Mouse (Mus musculus) E14TG2a.4 (cell line): ENCODE measurements around the gene Acot8.

Experiments
- H3K27me3 ChIP-seq: 2 replicates; pipeline ENCODE4 v1.6.1; 2014; ENCODE audit warnings: low read length, control low read depth; ENCODE audit not compliant: insufficient read depth
- H3K36me3 ChIP-seq: 2 replicates; pipeline ENCODE4 v1.6.1; 2014; ENCODE audit warnings: low read length, control low read depth; ENCODE audit not compliant: insufficient read depth
- H3K4me1 ChIP-seq: replicated peaks from 2 replicates; pipeline ENCODE4 v1.6.1; 2014; ENCODE audit warnings: low read depth, low read length, control low read depth
- H3K4me3 ChIP-seq: replicated peaks from 2 replicates; pipeline ENCODE4 v1.5.1; 2014; ENCODE audit warnings: mild to moderate bottlenecking, low read length
- H3K9me3 ChIP-seq: 2 replicates; pipeline ENCODE4 v1.6.1; 2014; ENCODE audit warnings: low read length, control low read depth
- CTCF ChIP-seq: conservative IDR thresholded peaks from 2 replicates; pipeline ENCODE4 v1.5.1; 2014; ENCODE audit warnings: low read length
- NANOG ChIP-seq: IDR thresholded peaks from 2 replicates; pipeline ENCODE4 v1.6.1; 2014; ENCODE audit warnings: borderline replicate concordance, low read length, mixed read lengths
- POU5F1 ChIP-seq: IDR thresholded peaks from 2 replicates; pipeline ENCODE4 v1.6.1; 2014; ENCODE audit warnings: low read length, borderline replicate concordance

Gene Acot8

GRCm38 (mm10) chr2:164822636-164823165, 18.0 kb upstream of the Acot8 start, which contains the start of gene Zswim1:
Gene Zswim1 (plus strand): TSS chr2:164822686.
- peaks cover 89% of the 10 kb centered on the region for H3K4me1 ChIP-seq
- peaks cover 68% of the 10 kb centered on the region for H3K36me3 ChIP-seq
- peak within 1 kb of the TSS; percentile 93 for H3K4me3 ChIP-seq
- H3K9me3 ChIP-seq, result no peaks in the 10 kb centered on the region
- no peaks in the 10 kb centered on the region for H3K27me3 ChIP-seq
- TF ChIP-seq POU5F1, result no peak
- TF ChIP-seq NANOG, result no peak
- no peak for TF ChIP-seq CTCF

GRCm38 (mm10) chr2:164821060-164821459, 16.4 kb upstream of the Acot8 start:
- Histone ChIP-seq H3K9me3 (no peaks in the 10 kb centered on the region), H3K27me3 (no peaks in the 10 kb centered on the region), H3K4me1 (peaks cover 89% of the 10 kb centered on the region), H3K4me3 (peak overlapping the region; percentile 93), H3K36me3 (peaks cover 51% of the 10 kb centered on the region)
- TF ChIP-seq CTCF (no peak), POU5F1 (no peak), NANOG (no peak)

- TF ChIP-seq POU5F1 (no peak), NANOG (no peak), CTCF (no peak)
- Histone ChIP-seq H3K36me3 (peaks cover 58% of the 10 kb centered on the region), H3K4me3 (peak overlapping the region; percentile 18; the same call in 1 of the 2 replicates), H3K4me1 (peaks cover 89% of the 10 kb centered on the region), H3K9me3 (no peaks in the 10 kb centered on the region), H3K27me3 (no peaks in the 10 kb centered on the region)
Observed at GRCm38 (mm10) chr2:164817703-164818102, 13.0 kb upstream of the Acot8 start.

- peaks cover 63% of the 10 kb centered on the region for H3K36me3 ChIP-seq
- no peaks in the 10 kb centered on the region for H3K9me3 ChIP-seq
- H3K4me3 ChIP-seq, result peak overlapping the region; percentile 18; the same call in 1 of the 2 replicates
- no peaks in the 10 kb centered on the region for H3K27me3 ChIP-seq
- peaks cover 86% of the 10 kb centered on the region for H3K4me1 ChIP-seq
- TF ChIP-seq NANOG, result no peak
- TF ChIP-seq POU5F1, result no peak
- no peak for TF ChIP-seq CTCF
Observed at GRCm38 (mm10) chr2:164817206-164817605, 12.5 kb upstream of the Acot8 start.

GRCm38 (mm10) chr2:164815821-164816220, 11.1 kb upstream of the Acot8 start:
- no peaks in the 10 kb centered on the region for H3K27me3 ChIP-seq
- peaks cover 72% of the 10 kb centered on the region for H3K4me1 ChIP-seq
- H3K36me3 ChIP-seq, result peaks cover 61% of the 10 kb centered on the region
- TF ChIP-seq POU5F1, result no peak
- TF ChIP-seq NANOG, result no peak
- TF ChIP-seq CTCF, result no peak
- H3K9me3 ChIP-seq, result no peaks in the 10 kb centered on the region
- H3K4me3 ChIP-seq, result no peak overlapping the region

- H3K4me1 ChIP-seq, result peaks cover 67% of the 10 kb centered on the region
- no peaks in the 10 kb centered on the region for H3K9me3 ChIP-seq
- peaks cover 61% of the 10 kb centered on the region for H3K36me3 ChIP-seq
- TF ChIP-seq NANOG (no peak), POU5F1 (no peak), CTCF (no peak)
- no peaks in the 10 kb centered on the region for H3K27me3 ChIP-seq
- no peak overlapping the region for H3K4me3 ChIP-seq
Observed at GRCm38 (mm10) chr2:164815348-164815747, 10.7 kb upstream of the Acot8 start.

GRCm38 (mm10) chr2:164813557-164813956, 8.9 kb upstream of the Acot8 start:
- H3K27me3 ChIP-seq, result no peaks in the 10 kb centered on the region
- no peaks in the 10 kb centered on the region for H3K9me3 ChIP-seq
- peaks cover 62% of the 10 kb centered on the region for H3K36me3 ChIP-seq
- no peak for TF ChIP-seq POU5F1
- TF ChIP-seq NANOG, result no peak
- TF ChIP-seq CTCF, result no peak
- H3K4me1 ChIP-seq, result peaks cover 57% of the 10 kb centered on the region
- H3K4me3 ChIP-seq, result no peak overlapping the region

- Histone ChIP-seq H3K9me3 (no peaks in the 10 kb centered on the region), H3K36me3 (peaks cover 54% of the 10 kb centered on the region), H3K4me3 (peak overlapping the region; percentile 93; the same call in 1 of the 2 replicates), H3K4me1 (peaks cover 45% of the 10 kb centered on the region), H3K27me3 (no peaks in the 10 kb centered on the region)
- no peak for TF ChIP-seq POU5F1
- TF ChIP-seq CTCF, result no peak
- no peak for TF ChIP-seq NANOG
Observed at GRCm38 (mm10) chr2:164806614-164807013, 1.9 kb upstream of the Acot8 start.

- Histone ChIP-seq H3K36me3 (peaks cover 57% of the 10 kb centered on the region), H3K27me3 (no peaks in the 10 kb centered on the region), H3K9me3 (no peaks in the 10 kb centered on the region), H3K4me1 (peaks cover 52% of the 10 kb centered on the region), H3K4me3 (peak overlapping the region; percentile 93)
- TF ChIP-seq CTCF (no peak), NANOG (no peak), POU5F1 (no peak)
Observed at GRCm38 (mm10) chr2:164805332-164805718, 643 bp upstream of the Acot8 start.
